Mouse (Mus musculus): ENCODE measurements around the gene Fermt2. TPM values are rescaled to one million over a fixed set of nuclear protein-coding genes. Genes with fewer than 3 reads are reported as not detected.

Fermt2 gene
- total and polyA plus RNA-seq, 2 experiments from 2014 or later: 26.4 to 66.7 TPM

GRCm38 (mm10) chr14:45460491-45460890, 69.4 kb downstream of the Fermt2 start:
- DNase-seq (ENCODE audit: low spot score): no peak
- TF ChIP-seq CTCF (IDR thresholded peaks at IDR 0.05): no peak
- H3K9me3 ChIP-seq (ENCODE audit: low read length): no peaks in the 10 kb centered on the region
- ATAC-seq (ENCODE audit: low FRiP score): no peak
- H3K9ac ChIP-seq (replicated peaks; ENCODE audit: low read length, poor library complexity, severe bottlenecking): no peak overlapping the region
- peaks cover 29% of the 10 kb centered on the region for H3K36me3 ChIP-seq (ENCODE audit: insufficient read depth, low read length)
- H3K4me2 ChIP-seq (ENCODE audit: low read depth, low read length, poor library complexity, severe bottlenecking): no peak overlapping the region
- no peak overlapping the region for H3K4me3 ChIP-seq (ENCODE audit: low read depth, low read length)
- no peaks in the 10 kb centered on the region for H3K27me3 ChIP-seq (ENCODE audit: insufficient read depth, low read length)
- H3K4me1 ChIP-seq (ENCODE audit: insufficient read depth, low read length): peaks cover 23% of the 10 kb centered on the region
- no peak overlapping the region for H3K27ac ChIP-seq (ENCODE audit: low read depth, low read length)
- 97% methylated on average over 10 of the region's 10 CpGs for WGBS

DNA sequence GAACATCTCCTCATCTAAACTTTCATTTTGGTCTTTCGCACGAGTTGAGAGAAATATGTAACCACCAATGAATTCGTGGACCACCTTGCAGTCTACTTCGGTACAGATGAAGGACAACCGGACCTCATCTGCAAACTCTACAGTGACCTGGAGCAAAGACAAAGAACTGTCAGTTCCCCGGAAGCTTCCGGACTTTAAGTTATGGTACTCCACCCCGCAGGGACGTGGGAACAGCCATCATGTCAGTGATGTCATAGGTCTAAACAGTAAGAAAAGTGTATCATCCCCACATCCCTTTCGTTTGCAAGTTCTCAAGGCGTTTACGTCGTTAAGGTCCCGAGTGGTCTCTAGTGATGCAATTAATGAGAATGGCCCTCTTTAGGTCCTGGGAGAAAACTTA, 70.0 kb downstream of the Fermt2 start:
- WGBS: 97% methylated on average over 14 of the region's 14 CpGs
- Histone ChIP-seq H3K27ac (ENCODE audit: low read depth, low read length) (no peak overlapping the region), H3K36me3 (ENCODE audit: insufficient read depth, low read length) (peaks cover 24% of the 10 kb centered on the region), H3K4me3 (ENCODE audit: low read depth, low read length) (no peak overlapping the region), H3K4me1 (ENCODE audit: insufficient read depth, low read length) (peaks cover 25% of the 10 kb centered on the region), H3K27me3 (ENCODE audit: insufficient read depth, low read length) (no peaks in the 10 kb centered on the region), H3K9me3 (ENCODE audit: low read length) (no peaks in the 10 kb centered on the region), H3K9ac (replicated peaks; ENCODE audit: low read length, poor library complexity, severe bottlenecking) (no peak overlapping the region), H3K4me2 (ENCODE audit: low read depth, low read length, poor library complexity, severe bottlenecking) (no peak overlapping the region)
- no peak for TF ChIP-seq CTCF (IDR thresholded peaks at IDR 0.05)
- DNase-seq (ENCODE audit: low spot score) (no peak), ATAC-seq (ENCODE audit: low FRiP score) (no peak)

DNA sequence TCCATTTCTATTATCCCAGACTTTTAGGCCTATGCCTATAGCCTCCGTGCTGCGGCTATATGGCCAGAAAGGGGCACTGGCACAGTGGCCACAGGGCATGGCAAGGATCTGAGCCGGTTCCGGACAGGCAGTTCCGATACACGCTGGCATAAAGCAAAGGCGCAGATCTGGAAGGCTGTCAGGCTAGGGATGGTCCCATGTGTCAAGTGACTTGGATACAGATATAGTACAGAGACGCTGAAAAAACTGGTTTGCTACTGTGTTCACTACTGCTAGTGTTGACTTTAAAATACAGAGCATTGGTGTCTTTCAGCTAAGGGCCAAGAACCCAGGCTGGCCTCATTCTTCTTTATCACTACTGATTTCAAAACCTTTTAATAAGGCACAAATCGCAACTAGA, 72.9 kb downstream of the Fermt2 start:
- no peak for TF ChIP-seq CTCF (IDR thresholded peaks at IDR 0.05)
- 80% methylated on average over 9 of the region's 9 CpGs for WGBS
- Histone ChIP-seq H3K36me3 (ENCODE audit: insufficient read depth, low read length) (peaks cover 18% of the 10 kb centered on the region), H3K9ac (replicated peaks; ENCODE audit: low read length, poor library complexity, severe bottlenecking) (no peak overlapping the region), H3K4me1 (ENCODE audit: insufficient read depth, low read length) (peaks cover 13% of the 10 kb centered on the region), H3K9me3 (ENCODE audit: low read length) (no peaks in the 10 kb centered on the region), H3K4me2 (ENCODE audit: low read depth, low read length, poor library complexity, severe bottlenecking) (no peak overlapping the region), H3K4me3 (ENCODE audit: low read depth, low read length) (no peak overlapping the region), H3K27me3 (ENCODE audit: insufficient read depth, low read length) (no peaks in the 10 kb centered on the region), H3K27ac (ENCODE audit: low read depth, low read length) (0 out of 2 replicates have a peak overlapping the region, but pooled peaks have one; percentile 26)
- DNase-seq (ENCODE audit: low spot score) (no peak), ATAC-seq (ENCODE audit: low FRiP score) (no peak)

DNA sequence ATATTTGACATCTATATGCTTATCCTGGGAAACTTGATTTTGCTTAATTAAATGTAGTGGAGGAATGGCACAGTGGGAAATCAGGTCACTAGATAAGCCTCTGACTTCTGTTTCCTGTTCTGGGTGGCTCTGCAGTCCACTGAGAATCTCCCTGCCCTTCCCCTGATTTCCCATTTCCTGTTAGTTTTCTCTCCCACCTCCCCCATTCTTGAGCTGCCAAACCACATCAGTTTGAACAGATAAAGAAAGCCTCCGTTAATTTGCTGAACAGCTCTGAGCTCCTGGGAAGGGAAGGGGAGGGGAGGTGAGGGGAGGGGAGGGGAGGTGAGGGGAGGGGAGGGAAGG, 73.4 kb downstream of the Fermt2 start:
- H3K27me3 ChIP-seq (ENCODE audit: insufficient read depth, low read length): no peaks in the 10 kb centered on the region
- H3K4me2 ChIP-seq (ENCODE audit: low read depth, low read length, poor library complexity, severe bottlenecking): no peak overlapping the region
- DNase-seq (ENCODE audit: low spot score): no peak
- peaks cover 13% of the 10 kb centered on the region for H3K4me1 ChIP-seq (ENCODE audit: insufficient read depth, low read length)
- H3K36me3 ChIP-seq (ENCODE audit: insufficient read depth, low read length): peaks cover 16% of the 10 kb centered on the region
- no peak overlapping the region for H3K4me3 ChIP-seq (ENCODE audit: low read depth, low read length)
- WGBS: 0% methylated on average over 1 of the region's 1 CpGs
- ATAC-seq (ENCODE audit: low FRiP score): no peak
- H3K9ac ChIP-seq (replicated peaks; ENCODE audit: low read length, poor library complexity, severe bottlenecking): no peak overlapping the region
- peak overlapping the region; percentile 62; the same call in 1 of the 2 replicates for H3K27ac ChIP-seq (ENCODE audit: low read depth, low read length)
- H3K9me3 ChIP-seq (ENCODE audit: low read length): no peaks in the 10 kb centered on the region
- TF ChIP-seq CTCF (IDR thresholded peaks at IDR 0.05): no peak

DNA sequence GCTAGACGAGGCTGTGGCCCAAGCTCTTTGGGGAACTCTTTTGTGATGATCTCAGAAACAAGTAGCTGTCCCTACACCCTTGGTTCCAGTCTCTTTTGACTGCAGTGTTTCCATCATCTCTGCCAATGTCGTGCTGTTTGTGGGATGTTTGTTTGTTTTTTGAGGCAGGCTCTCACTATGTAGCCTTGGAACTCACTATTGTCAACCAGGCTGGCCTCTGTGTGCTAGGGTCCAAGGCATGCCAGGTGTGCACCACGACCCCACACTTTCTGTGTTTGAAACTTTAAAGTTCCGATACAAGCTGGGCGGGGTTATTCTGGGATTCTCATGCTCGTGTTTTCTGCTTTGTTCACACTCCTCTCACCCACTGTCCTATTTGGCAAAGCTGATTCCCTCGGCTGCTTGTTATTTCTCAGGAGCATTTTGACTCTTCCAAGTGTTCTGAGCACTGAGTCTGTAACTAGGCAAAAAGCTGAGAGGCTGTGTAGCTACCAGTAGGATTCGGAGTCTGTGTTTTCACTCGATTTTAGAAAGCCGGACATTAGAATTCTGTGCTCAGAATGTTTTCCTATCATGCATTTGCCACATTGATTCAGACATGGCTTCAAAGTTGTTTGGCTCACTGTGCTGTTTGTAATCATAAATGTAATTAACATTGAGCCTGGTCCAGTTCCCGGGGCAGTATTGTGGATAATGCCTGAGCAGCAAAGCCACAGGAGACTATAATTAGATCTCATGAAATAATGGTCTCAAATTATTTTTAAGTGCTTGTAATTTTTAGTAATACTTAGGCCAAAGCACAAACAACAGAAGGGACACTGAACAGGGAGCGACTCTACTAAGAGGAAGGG, 74.0 kb downstream of the Fermt2 start:
- H3K36me3 ChIP-seq (ENCODE audit: insufficient read depth, low read length): peaks cover 11% of the 10 kb centered on the region; the same call in 1 of the 2 replicates
- ATAC-seq (ENCODE audit: low FRiP score): no peak
- no peak overlapping the region for H3K4me3 ChIP-seq (ENCODE audit: low read depth, low read length)
- no peak for TF ChIP-seq CTCF (IDR thresholded peaks at IDR 0.05)
- DNase-seq (ENCODE audit: low spot score): no peak
- H3K27ac ChIP-seq (ENCODE audit: low read depth, low read length): peak overlapping the region; percentile 65
- no peak overlapping the region for H3K9ac ChIP-seq (replicated peaks; ENCODE audit: low read length, poor library complexity, severe bottlenecking)
- H3K27me3 ChIP-seq (ENCODE audit: insufficient read depth, low read length): no peaks in the 10 kb centered on the region
- H3K9me3 ChIP-seq (ENCODE audit: low read length): no peaks in the 10 kb centered on the region
- H3K4me2 ChIP-seq (ENCODE audit: low read depth, low read length, poor library complexity, severe bottlenecking): no peak overlapping the region
- peaks cover 13% of the 10 kb centered on the region for H3K4me1 ChIP-seq (ENCODE audit: insufficient read depth, low read length)
- 55% methylated on average over 12 of the region's 12 CpGs for WGBS

- Histone ChIP-seq H3K4me3 (ENCODE audit: low read depth, low read length) (no peak overlapping the region), H3K36me3 (ENCODE audit: insufficient read depth, low read length) (0 out of 2 replicates have a peak, but pooled peaks cover 6% of the 10 kb centered on the region), H3K27ac (ENCODE audit: low read depth, low read length) (no peak overlapping the region), H3K9ac (replicated peaks; ENCODE audit: low read length, poor library complexity, severe bottlenecking) (no peak overlapping the region), H3K9me3 (ENCODE audit: low read length) (no peaks in the 10 kb centered on the region), H3K4me1 (ENCODE audit: insufficient read depth, low read length) (peaks cover 13% of the 10 kb centered on the region), H3K27me3 (ENCODE audit: insufficient read depth, low read length) (no peaks in the 10 kb centered on the region), H3K4me2 (ENCODE audit: low read depth, low read length, poor library complexity, severe bottlenecking) (no peak overlapping the region)
- ATAC-seq (ENCODE audit: low FRiP score) (no peak), DNase-seq (ENCODE audit: low spot score) (no peak)
- TF ChIP-seq CTCF (IDR thresholded peaks at IDR 0.05): no peak
- 78% methylated on average over 5 of the region's 5 CpGs for WGBS
These were observed 76.2 kb downstream of the Fermt2 start for GRCm38 (mm10) chr14:45453538-45454233.

All from midbrain, postnatal 0 days (tissue).